Mouse (Mus musculus) heart, embryonic 13.5 days (tissue): ENCODE data around the gene Gse1. TPM values are rescaled to one million over a fixed set of nuclear protein-coding genes. Genes with fewer than 3 reads are reported as not detected.

Source experiments
- ATAC-seq: fragments of 200-750 bp; cut with Nextera tagmentation; 2 replicates; pipeline ENCODE4 v1.8.0; 2017; ENCODE audit warnings: moderate TSS enrichment; ENCODE audit not compliant: insufficient number of reproducible peaks, low FRiP score, low TSS enrichment; ENCODE audit errors: extremely low read depth
- H3K27ac ChIP-seq: fragments of 300-500 bp; sonication (generic); replicated peaks from 2 replicates; pipeline ENCODE4 v1.5.1; 2015; ENCODE audit warnings: moderate library complexity, mild to moderate bottlenecking, inconsistent platforms
- H3K27me3 ChIP-seq: fragments of 300-500 bp; sonication (generic); replicated peaks from 2 replicates; pipeline ENCODE4 v1.6.1; 2015; ENCODE audit warnings: mild to moderate bottlenecking, inconsistent platforms
- H3K36me3 ChIP-seq: fragments of 300-500 bp; sonication (generic); 2 replicates; pipeline ENCODE4 v1.6.1; 2015; ENCODE audit warnings: mild to moderate bottlenecking, inconsistent platforms
- H3K4me1 ChIP-seq: fragments of 300-500 bp; sonication (generic); 2 replicates; pipeline ENCODE4 v1.6.1; 2015; ENCODE audit warnings: inconsistent platforms
- H3K4me2 ChIP-seq: fragments of 300-500 bp; sonication (generic); 2 replicates; pipeline ENCODE4 v1.6.1; 2015; ENCODE audit warnings: inconsistent platforms, mild to moderate bottlenecking, moderate library complexity
- H3K4me3 ChIP-seq: fragments of 300-500 bp; sonication (generic); 2 replicates; pipeline ENCODE4 v1.5.1; 2015; ENCODE audit warnings: moderate library complexity, mild to moderate bottlenecking, inconsistent platforms
- H3K9ac ChIP-seq: fragments of 300-500 bp; sonication (generic); 2 replicates; pipeline ENCODE4 v1.6.1; 2015; ENCODE audit warnings: inconsistent platforms, mild to moderate bottlenecking, moderate library complexity
- H3K9me3 ChIP-seq: fragments of 300-500 bp; sonication (generic); 2 replicates; pipeline ENCODE4 v1.6.1; 2016; ENCODE audit warnings: inconsistent platforms
- WGBS: fragments of 180-500 bp; shearing (Covaris S2); methylation state at CpG from one replicate; pipeline ENCODE4 v1.1.7; 2015; ENCODE audit warnings: mixed read lengths; 5-methylcytosine and 5-hydroxymethylcytosine counted together
- polyA plus RNA-seq: library from polyadenylated mRNA; unstranded; fragments of >200 nt; fragmentation: Nextera tagmentation; extraction: Ambion mirVana; gene quantifications from 2 replicates; pipeline ENCODE4 v1.2.1, GENCODE M21; 2015

Gse1 gene
- polyA plus RNA-seq, 1 experiment from 2014 or later: 8.5 TPM

GRCm38 (mm10) chr8:120431042-120431441 is 202.8 kb downstream of the Gse1 start:
- H3K4me2 ChIP-seq: no peak overlapping the region
- H3K9ac ChIP-seq: no peak overlapping the region
- peaks cover 24% of the 10 kb centered on the region for H3K4me1 ChIP-seq
- H3K36me3 ChIP-seq: no peaks in the 10 kb centered on the region
- no peak overlapping the region for H3K27ac ChIP-seq
- WGBS: 81% methylated on average over 12 of the region's 12 CpGs
- no peak for ATAC-seq
- H3K9me3 ChIP-seq: peaks cover 7% of the 10 kb centered on the region
- no peak overlapping the region for H3K4me3 ChIP-seq
- 0 out of 2 replicates have a peak, but pooled peaks cover 2% of the 10 kb centered on the region for H3K27me3 ChIP-seq

GRCm38 (mm10) chr8:120432438-120432837 is 204.2 kb downstream of the Gse1 start:
- no peaks in the 10 kb centered on the region for H3K36me3 ChIP-seq
- H3K9ac ChIP-seq: no peak overlapping the region
- peaks cover 12% of the 10 kb centered on the region for H3K27me3 ChIP-seq
- no peak for ATAC-seq
- no peak overlapping the region for H3K27ac ChIP-seq
- H3K4me3 ChIP-seq: no peak overlapping the region
- H3K9me3 ChIP-seq: peaks cover 7% of the 10 kb centered on the region
- peaks cover 18% of the 10 kb centered on the region for H3K4me1 ChIP-seq
- H3K4me2 ChIP-seq: no peak overlapping the region
- WGBS: 64% methylated on average over 7 of the region's 7 CpGs

GRCm38 (mm10) chr8:120433143-120433542 is 204.9 kb downstream of the Gse1 start:
- H3K9ac ChIP-seq: no peak overlapping the region
- peaks cover 7% of the 10 kb centered on the region for H3K9me3 ChIP-seq
- WGBS: 86% methylated on average over 7 of the region's 7 CpGs
- no peak for ATAC-seq
- H3K4me2 ChIP-seq: no peak overlapping the region
- no peaks in the 10 kb centered on the region for H3K36me3 ChIP-seq
- peaks cover 20% of the 10 kb centered on the region for H3K27me3 ChIP-seq
- no peak overlapping the region for H3K27ac ChIP-seq
- no peak overlapping the region for H3K4me3 ChIP-seq
- H3K4me1 ChIP-seq: peaks cover 17% of the 10 kb centered on the region

GRCm38 (mm10) chr8:120433734-120434133 is 205.5 kb downstream of the Gse1 start:
- Histone ChIP-seq H3K4me2 (no peak overlapping the region), H3K27me3 (peaks cover 25% of the 10 kb centered on the region), H3K9ac (no peak overlapping the region), H3K4me3 (no peak overlapping the region), H3K36me3 (no peaks in the 10 kb centered on the region), H3K9me3 (peaks cover 7% of the 10 kb centered on the region), H3K4me1 (peaks cover 19% of the 10 kb centered on the region), H3K27ac (no peak overlapping the region)
- no peak for ATAC-seq
- WGBS: 97% methylated on average over 1 of the region's 1 CpGs

GRCm38 (mm10) chr8:120435781-120436180 is 207.5 kb downstream of the Gse1 start:
- Histone ChIP-seq H3K9ac (no peak overlapping the region), H3K27ac (no peak overlapping the region), H3K4me3 (no peak overlapping the region), H3K9me3 (peaks cover 7% of the 10 kb centered on the region), H3K36me3 (no peaks in the 10 kb centered on the region), H3K27me3 (peaks cover 30% of the 10 kb centered on the region), H3K4me1 (peaks cover 34% of the 10 kb centered on the region), H3K4me2 (no peak overlapping the region)
- ATAC-seq: no peak
- WGBS: 85% methylated on average over 15 of the region's 15 CpGs

- Histone ChIP-seq H3K36me3 (no peaks in the 10 kb centered on the region), H3K27me3 (peaks cover 30% of the 10 kb centered on the region), H3K4me2 (no peak overlapping the region), H3K9ac (no peak overlapping the region), H3K4me3 (no peak overlapping the region), H3K9me3 (peaks cover 7% of the 10 kb centered on the region), H3K27ac (no peak overlapping the region), H3K4me1 (peaks cover 42% of the 10 kb centered on the region)
- ATAC-seq: no peak
- 55% methylated on average over 5 of the region's 5 CpGs for WGBS
These were observed 208.3 kb downstream of the Gse1 start for GRCm38 (mm10) chr8:120436491-120437030.

- H3K36me3 ChIP-seq: no peaks in the 10 kb centered on the region
- H3K4me1 ChIP-seq: peaks cover 48% of the 10 kb centered on the region
- no peak overlapping the region for H3K4me2 ChIP-seq
- peaks cover 7% of the 10 kb centered on the region for H3K9me3 ChIP-seq
- ATAC-seq: no peak
- 85% methylated on average over 1 of the region's 1 CpGs for WGBS
- H3K9ac ChIP-seq: no peak overlapping the region
- peaks cover 30% of the 10 kb centered on the region for H3K27me3 ChIP-seq
- H3K27ac ChIP-seq: no peak overlapping the region
- H3K4me3 ChIP-seq: no peak overlapping the region
These were observed 209.0 kb downstream of the Gse1 start for GRCm38 (mm10) chr8:120437207-120437606.

GRCm38 (mm10) chr8:120437666-120438395 is 209.6 kb downstream of the Gse1 start:
- no peak for ATAC-seq
- H3K9me3 ChIP-seq: peaks cover 7% of the 10 kb centered on the region
- H3K27ac ChIP-seq: no peak overlapping the region
- peaks cover 30% of the 10 kb centered on the region for H3K27me3 ChIP-seq
- no peaks in the 10 kb centered on the region for H3K36me3 ChIP-seq
- 83% methylated on average over 21 of the region's 21 CpGs for WGBS
- H3K4me3 ChIP-seq: no peak overlapping the region
- H3K4me2 ChIP-seq: no peak overlapping the region
- H3K4me1 ChIP-seq: peaks cover 49% of the 10 kb centered on the region
- H3K9ac ChIP-seq: no peak overlapping the region

GRCm38 (mm10) chr8:120439309-120439708 is 211.1 kb downstream of the Gse1 start:
- no peak overlapping the region for H3K4me3 ChIP-seq
- 0 out of 2 replicates have a peak overlapping the region, but pooled peaks have one; percentile 54 for H3K9ac ChIP-seq
- no peak for ATAC-seq
- no peak overlapping the region for H3K27ac ChIP-seq
- H3K27me3 ChIP-seq: peaks cover 30% of the 10 kb centered on the region
- H3K36me3 ChIP-seq: no peaks in the 10 kb centered on the region
- 0 out of 2 replicates have a peak overlapping the region, but pooled peaks have one; percentile 7 for H3K4me2 ChIP-seq
- H3K4me1 ChIP-seq: peaks cover 50% of the 10 kb centered on the region
- WGBS: 24% methylated on average over 19 of the region's 19 CpGs
- H3K9me3 ChIP-seq: no peaks in the 10 kb centered on the region

- ATAC-seq: no peak
- H3K36me3 ChIP-seq: no peaks in the 10 kb centered on the region
- no peaks in the 10 kb centered on the region for H3K9me3 ChIP-seq
- 87% methylated on average over 12 of the region's 12 CpGs for WGBS
- H3K4me3 ChIP-seq: no peak overlapping the region
- peaks cover 30% of the 10 kb centered on the region for H3K27me3 ChIP-seq
- peaks cover 50% of the 10 kb centered on the region for H3K4me1 ChIP-seq
- no peak overlapping the region for H3K4me2 ChIP-seq
- no peak overlapping the region for H3K9ac ChIP-seq
- no peak overlapping the region for H3K27ac ChIP-seq
These were observed 212.5 kb downstream of the Gse1 start for GRCm38 (mm10) chr8:120440739-120441138.

GRCm38 (mm10) chr8:120441637-120442036 is 213.4 kb downstream of the Gse1 start:
- Histone ChIP-seq H3K36me3 (no peaks in the 10 kb centered on the region), H3K9ac (peak overlapping the region; percentile 48), H3K4me1 (peaks cover 45% of the 10 kb centered on the region), H3K9me3 (no peaks in the 10 kb centered on the region), H3K27ac (0 out of 2 replicates have a peak overlapping the region, but pooled peaks have one; percentile 26), H3K4me2 (no peak overlapping the region), H3K27me3 (peaks cover 24% of the 10 kb centered on the region), H3K4me3 (no peak overlapping the region)
- 55% methylated on average over 6 of the region's 6 CpGs for WGBS
- ATAC-seq: no peak
